Mouse (Mus musculus): ENCODE measurements around the gene Ryr2.

GRCm38 (mm10) chr13:12008995-12009689 is 97.6 kb downstream of the Ryr2 start:
- TF ChIP-seq CTCF (IDR thresholded peaks at IDR 0.05; ENCODE audit: low read depth, low read length) (no peak), TAL1 (conservative IDR thresholded peaks at IDR 0.05; ENCODE audit: low read depth, low read length) (no peak), POLR2AphosphoS5 (IDR thresholded peaks at IDR 0.05; ENCODE audit: insufficient replicate concordance, low read depth, low read length) (no peak), GATA1 (IDR thresholded peaks at IDR 0.05; ENCODE audit: borderline replicate concordance, low read length) (no peak), GATA2 (IDR thresholded peaks at IDR 0.05; ENCODE audit: borderline replicate concordance, low read depth, low read length) (no peak)

All from G1E (cell line).